Mouse (Mus musculus): ENCODE results near the gene Fut7.

- TF ChIP-seq CTCF (IDR thresholded peaks at IDR 0.05; ENCODE audit: low read depth) (peak; percentile 86), EP300 (IDR thresholded peaks at IDR 0.05; ENCODE audit: low read depth) (no peak)
Observed at GRCm38 (mm10) chr2:25402377-25402971, 20.6 kb upstream of the Fut7 start.
